Mouse (Mus musculus): ENCODE measurements around the gene Ifit2. TPM values are rescaled to one million over a fixed set of nuclear protein-coding genes. Genes with fewer than 3 reads are reported as not detected.
"Not testable (repeated sequence)": the region's sequence is repeated elsewhere in the genome, so short reads cannot be mapped to it uniquely, and the experiment has no call there.

Gene Ifit2
- polyA plus RNA-seq, 1 experiment from 2014 or later = 2.7 TPM

- H3K4me2 ChIP-seq; H3K4me1 ChIP-seq (replicated peaks); H3K9me3 ChIP-seq; H3K9ac ChIP-seq; H3K27me3 ChIP-seq; H3K36me3 ChIP-seq; ATAC-seq (ENCODE audit: low FRiP score); H3K27ac ChIP-seq; H3K4me3 ChIP-seq: not testable (repeated sequence)
- WGBS = 69% methylated on average over 2 of the region's 2 CpGs
These were observed 32.8 kb downstream of the Ifit2 start, which contains the start of gene Ifit3 for GRCm38 (mm10) chr19:34583126-34583766. Ifit3 (plus strand) TSS chr19:34583531.

DNA sequence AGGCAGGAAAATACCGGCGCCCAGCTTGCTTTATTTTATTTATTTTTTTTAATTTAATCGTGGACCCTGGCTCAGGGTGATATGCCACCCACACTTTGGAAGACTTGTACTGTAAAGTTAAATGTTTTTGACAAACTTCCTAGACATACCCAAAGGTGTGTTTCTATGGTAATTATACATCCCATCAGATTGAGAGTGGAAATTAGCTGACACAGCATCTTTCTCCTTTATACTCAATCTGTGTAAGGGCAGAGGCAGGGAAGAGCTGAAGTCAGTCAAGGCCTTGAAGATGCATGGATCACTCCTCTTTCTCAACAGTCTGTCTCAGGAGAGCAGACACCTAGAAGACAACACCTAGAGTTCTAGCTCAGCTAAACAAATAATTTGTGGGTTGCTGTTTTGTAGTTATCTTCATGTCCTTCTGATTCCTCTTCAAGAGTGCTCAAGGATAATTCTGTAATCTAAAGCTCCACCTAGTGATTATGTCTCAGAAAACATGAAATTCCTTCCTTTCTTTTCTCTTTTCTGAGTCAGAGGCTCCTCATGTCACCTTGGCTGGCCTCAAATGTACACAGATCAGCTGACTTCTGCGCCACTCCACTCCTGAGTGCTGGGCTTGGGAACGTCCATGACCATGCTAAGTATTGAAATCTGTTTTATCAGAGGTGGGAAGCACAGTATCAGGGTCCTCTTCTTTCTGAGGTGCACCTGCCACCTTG is 35.4 kb downstream of the Ifit2 start:
- not testable (repeated sequence) for H3K4me1 ChIP-seq (replicated peaks); H3K27me3 ChIP-seq; H3K9ac ChIP-seq; H3K9me3 ChIP-seq; ATAC-seq (ENCODE audit: low FRiP score); H3K27ac ChIP-seq; H3K36me3 ChIP-seq; H3K4me3 ChIP-seq; H3K4me2 ChIP-seq
- 77% methylated on average over 5 of the region's 5 CpGs for WGBS

GRCm38 (mm10) chr19:34587898-34588692 is 37.6 kb downstream of the Ifit2 start:
- not testable (repeated sequence) for H3K27ac ChIP-seq; H3K27me3 ChIP-seq; H3K9ac ChIP-seq; H3K4me3 ChIP-seq; H3K36me3 ChIP-seq; H3K4me1 ChIP-seq (replicated peaks); H3K9me3 ChIP-seq; H3K4me2 ChIP-seq; ATAC-seq (ENCODE audit: low FRiP score)
- 79% methylated on average over 7 of the region's 12 CpGs for WGBS

GRCm38 (mm10) chr19:34588959-34589358 is 38.5 kb downstream of the Ifit2 start:
- Histone ChIP-seq H3K4me1 (replicated peaks) (no peaks in the 10 kb centered on the region), H3K9ac (no peak overlapping the region), H3K4me2 (no peak overlapping the region), H3K36me3 (no peaks in the 10 kb centered on the region), H3K27me3 (no peaks in the 10 kb centered on the region), H3K4me3 (no peak overlapping the region), H3K9me3 (no peaks in the 10 kb centered on the region), H3K27ac (no peak overlapping the region)
- no peak for ATAC-seq (ENCODE audit: low FRiP score)

- no peaks in the 10 kb centered on the region for H3K4me1 ChIP-seq (replicated peaks)
- H3K9ac ChIP-seq = no peak overlapping the region
- no peaks in the 10 kb centered on the region for H3K27me3 ChIP-seq
- no peaks in the 10 kb centered on the region for H3K36me3 ChIP-seq
- ATAC-seq (ENCODE audit: low FRiP score) = no peak
- 96% methylated on average over 2 of the region's 2 CpGs for WGBS
- no peaks in the 10 kb centered on the region for H3K9me3 ChIP-seq
- H3K4me2 ChIP-seq = no peak overlapping the region
- no peak overlapping the region for H3K4me3 ChIP-seq
- H3K27ac ChIP-seq = no peak overlapping the region
These were observed 43.0 kb downstream of the Ifit2 start for GRCm38 (mm10) chr19:34593456-34593855.

DNA sequence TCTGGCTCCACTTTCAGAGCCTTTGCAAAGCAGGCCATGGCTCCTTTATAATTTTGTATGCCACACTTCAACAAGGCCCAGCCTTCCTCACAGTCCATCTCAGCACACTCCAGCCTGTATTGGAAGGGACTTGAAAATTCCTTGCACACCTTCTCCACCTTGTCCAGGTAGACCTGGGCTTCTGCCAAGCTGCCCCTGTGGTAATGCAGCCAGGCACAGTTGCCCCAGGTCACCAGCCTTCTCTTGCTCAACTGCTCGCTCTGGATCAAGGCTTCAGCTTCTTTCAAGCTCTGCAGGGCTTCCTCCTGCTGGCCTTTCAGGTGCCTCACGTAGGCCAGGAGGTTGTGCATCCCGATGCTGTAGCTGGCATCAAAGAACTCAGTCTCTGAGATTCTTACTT is 44.0 kb downstream of the Ifit2 start:
- H3K36me3 ChIP-seq; H3K4me3 ChIP-seq; H3K9me3 ChIP-seq; H3K27me3 ChIP-seq; H3K4me2 ChIP-seq; ATAC-seq (ENCODE audit: low FRiP score); H3K27ac ChIP-seq; H3K4me1 ChIP-seq (replicated peaks); H3K9ac ChIP-seq: not testable (repeated sequence)
- WGBS = 84% methylated on average over 3 of the region's 3 CpGs

DNA sequence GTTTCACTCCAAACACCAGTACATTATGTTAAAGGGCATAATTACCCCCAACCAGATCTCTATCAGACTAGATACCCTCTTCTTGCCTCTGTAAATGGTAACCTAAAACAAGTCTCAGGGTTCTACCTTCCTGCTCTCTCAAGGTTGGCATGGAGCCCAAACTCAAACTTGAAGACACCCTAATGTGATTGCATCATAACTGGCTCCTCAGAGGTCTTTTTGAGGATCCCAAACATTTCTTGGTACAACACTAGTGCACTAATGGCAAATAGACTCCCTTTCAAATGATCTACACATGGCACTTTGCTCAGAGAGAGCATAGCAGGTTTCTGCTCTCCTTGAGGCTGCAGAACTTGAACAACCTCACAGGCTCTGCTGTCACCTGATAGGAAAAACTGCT is 46.3 kb downstream of the Ifit2 start:
- no peak overlapping the region for H3K27ac ChIP-seq
- no peak overlapping the region for H3K4me3 ChIP-seq
- no peaks in the 10 kb centered on the region for H3K27me3 ChIP-seq
- no peak overlapping the region for H3K9ac ChIP-seq
- no peak for ATAC-seq (ENCODE audit: low FRiP score)
- H3K36me3 ChIP-seq = no peaks in the 10 kb centered on the region
- H3K4me2 ChIP-seq = no peak overlapping the region
- H3K4me1 ChIP-seq (replicated peaks) = no peaks in the 10 kb centered on the region
- no peaks in the 10 kb centered on the region for H3K9me3 ChIP-seq

DNA sequence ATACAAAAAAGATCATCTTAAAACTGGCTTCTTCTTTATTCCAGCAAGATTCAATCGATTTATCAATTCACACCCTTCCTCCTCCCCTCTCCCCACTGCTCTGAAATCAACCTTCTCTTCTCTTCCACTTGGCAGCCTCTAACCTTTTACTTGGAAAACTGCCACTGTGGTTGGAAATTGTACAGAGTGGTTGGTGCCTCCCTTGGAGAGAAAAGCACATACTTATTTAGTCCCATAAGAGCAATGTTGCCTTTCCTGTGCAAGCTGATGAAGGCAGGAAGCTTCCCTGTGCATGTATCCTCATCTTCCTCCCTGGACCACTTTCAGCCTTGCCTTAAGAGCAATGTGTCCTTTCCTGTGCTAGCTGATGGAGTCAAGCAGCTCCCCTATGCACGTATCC is 47.8 kb downstream of the Ifit2 start:
- Histone ChIP-seq H3K36me3 (no peaks in the 10 kb centered on the region), H3K27me3 (no peaks in the 10 kb centered on the region), H3K4me3 (no peak overlapping the region), H3K4me2 (no peak overlapping the region), H3K9me3 (no peaks in the 10 kb centered on the region), H3K9ac (no peak overlapping the region), H3K4me1 (replicated peaks) (no peaks in the 10 kb centered on the region), H3K27ac (no peak overlapping the region)
- 89% methylated on average over 2 of the region's 2 CpGs for WGBS
- ATAC-seq (ENCODE audit: low FRiP score) = no peak

GRCm38 (mm10) chr19:34599250-34599649 is 48.8 kb downstream of the Ifit2 start:
- not testable (repeated sequence) for H3K9ac ChIP-seq; H3K36me3 ChIP-seq; H3K4me1 ChIP-seq (replicated peaks); H3K4me3 ChIP-seq; H3K4me2 ChIP-seq; H3K27me3 ChIP-seq; H3K9me3 ChIP-seq; ATAC-seq (ENCODE audit: low FRiP score); H3K27ac ChIP-seq

DNA sequence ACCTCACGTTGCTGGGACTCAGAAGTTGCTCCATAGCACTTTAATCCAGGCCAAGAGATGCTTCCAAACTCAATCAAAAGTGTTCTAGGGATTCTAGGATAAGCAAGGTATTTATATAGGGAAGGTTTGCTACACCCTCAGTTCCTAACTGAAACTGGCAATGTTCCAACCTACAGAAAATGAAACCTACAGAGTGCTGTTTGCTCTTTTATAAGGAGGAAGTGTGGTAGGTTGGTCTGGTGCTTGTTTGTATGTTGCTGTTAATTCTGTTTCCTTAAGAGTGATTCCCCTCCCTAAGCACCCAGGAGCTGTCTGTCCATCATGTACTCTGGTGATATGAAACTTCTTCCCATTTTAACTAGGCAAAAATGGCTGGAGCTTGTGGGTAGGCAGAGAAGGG is 51.4 kb downstream of the Ifit2 start, which contains the start of gene Ifit1bl1:
Gene Ifit1bl1, minus strand, starts transcription at position 69 of the 400 bp plus-strand sequence.
- H3K36me3 ChIP-seq; H3K4me3 ChIP-seq; H3K4me1 ChIP-seq (replicated peaks): not testable (repeated sequence)

GRCm38 (mm10) chr19:34605472-34605871 is 55.0 kb downstream of the Ifit2 start:
- Histone ChIP-seq H3K36me3 (no peaks in the 10 kb centered on the region), H3K4me1 (replicated peaks) (no peaks in the 10 kb centered on the region), H3K4me2 (no peak overlapping the region), H3K4me3 (no peak overlapping the region), H3K27me3 (no peaks in the 10 kb centered on the region), H3K9ac (no peak overlapping the region), H3K27ac (no peak overlapping the region), H3K9me3 (no peaks in the 10 kb centered on the region)
- no peak for ATAC-seq (ENCODE audit: low FRiP score)
- WGBS = 94% methylated on average over 3 of the region's 3 CpGs

More for the DNA sequence above, 51.4 kb downstream of the Ifit2 start, which contains the start of gene Ifit1bl1:
- not testable (repeated sequence) for H3K4me2 ChIP-seq; H3K9ac ChIP-seq; ATAC-seq (ENCODE audit: low FRiP score); H3K9me3 ChIP-seq; H3K27ac ChIP-seq; H3K27me3 ChIP-seq
- 48% methylated on average over 1 of the region's 1 CpGs for WGBS

GRCm38 (mm10) chr19:34607237-34608051 is 57.0 kb downstream of the Ifit2 start, which contains the start of gene Ifit3b:
Ifit3b (plus strand) TSS chr19:34607970.
- peak; percentile 61 for ATAC-seq (ENCODE audit: low FRiP score)
- not testable (repeated sequence) for H3K9ac ChIP-seq; H3K27ac ChIP-seq; H3K36me3 ChIP-seq; H3K9me3 ChIP-seq; H3K27me3 ChIP-seq; H3K4me2 ChIP-seq; H3K4me1 ChIP-seq (replicated peaks); H3K4me3 ChIP-seq
- 54% methylated on average over 4 of the region's 4 CpGs for WGBS
